Comparison of ENCODE assay signal across 9 mouse cellular contexts in the genomic region with DNA sequence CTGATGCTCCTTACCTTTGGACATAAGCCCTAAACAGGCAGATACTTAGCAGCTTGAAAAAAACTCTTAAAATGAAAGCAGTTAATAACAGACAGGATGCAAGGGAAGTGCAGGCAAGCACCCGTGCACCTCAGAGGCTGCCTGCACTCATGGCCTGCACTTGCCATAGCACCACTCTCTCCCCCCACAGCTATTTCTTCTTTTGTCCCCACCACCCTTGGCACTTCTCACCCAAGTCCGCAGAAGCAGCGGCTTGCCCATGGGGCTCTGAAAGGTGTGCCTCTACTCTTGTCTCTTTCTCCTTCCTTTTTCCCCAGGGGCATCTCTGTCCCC. TPM values are rescaled to one million over a fixed set of nuclear protein-coding genes. Genes with fewer than 3 reads are reported as not detected.
DNase-seq lines count a peak whose midpoint lies in the region; ATAC-seq lines count a peak whose summit lies in the region.
"Had no signal": no experiment of that assay in that cellular context is flagged by ENCODE, and none has a peak within 500 bp of the region (broad histone marks: within the 10 kb centered on the region; RNA-seq: fewer than 3 reads in every experiment).

No protein-coding gene starts in this region.

- peak overlapping the region; percentile 53 for H3K4me2 ChIP-seq in kidney, embryonic 16.5 days (replicated peaks; ENCODE audit: low read depth, low read length)
- peak overlapping the region; percentile 68 for H3K4me2 ChIP-seq in embryonic facial prominence, embryonic 14.5 days (ENCODE audit: low read depth, low read length)
- peak overlapping the region; percentile 69 for H3K4me2 ChIP-seq in neural tube, embryonic 12.5 days (replicated peaks)

- peak overlapping the region; percentile 56 for H3K4me3 ChIP-seq in kidney, embryonic 16.5 days (ENCODE audit: low read length)
- H3K4me3 ChIP-seq in embryonic facial prominence, embryonic 14.5 days (ENCODE audit: low read depth, low read length) = peak overlapping the region; percentile 58
- peak overlapping the region; percentile 65 for H3K4me3 ChIP-seq in limb, embryonic 10.5 days
- H3K4me3 ChIP-seq in neural tube, embryonic 12.5 days = peak overlapping the region; percentile 58

- H3K36me3 ChIP-seq in kidney, embryonic 16.5 days (ENCODE audit: insufficient read depth, low read length) = no peaks in the 10 kb centered on the region
- H3K36me3 ChIP-seq in embryonic facial prominence, embryonic 14.5 days (ENCODE audit: control insufficient read depth, insufficient read depth, low read length) = no peaks in the 10 kb centered on the region
- no peaks in the 10 kb centered on the region for H3K36me3 ChIP-seq in limb, embryonic 10.5 days
- no peaks in the 10 kb centered on the region for H3K36me3 ChIP-seq in neural tube, embryonic 12.5 days

- H3K27ac ChIP-seq in kidney, embryonic 16.5 days (ENCODE audit: low read length) = peak overlapping the region; percentile 76
- H3K27ac ChIP-seq in embryonic facial prominence, embryonic 14.5 days (replicated peaks; ENCODE audit: low read depth, low read length) = no peak overlapping the region
- peak overlapping the region; percentile 89 for H3K27ac ChIP-seq in limb, embryonic 10.5 days
- H3K27ac ChIP-seq in neural tube, embryonic 12.5 days = no peak overlapping the region

- WGBS in kidney, embryonic 16.5 days = 25% methylated on average over 3 of the region's 3 CpGs
- 39% methylated on average over 3 of the region's 3 CpGs for WGBS in embryonic facial prominence, embryonic 14.5 days
- 33% methylated on average over 3 of the region's 3 CpGs for WGBS in limb, embryonic 10.5 days
- 23% methylated on average over 3 of the region's 3 CpGs for WGBS in neural tube, embryonic 12.5 days

- H3K27me3 ChIP-seq in kidney, embryonic 16.5 days (ENCODE audit: insufficient read depth, low read length) = no peaks in the 10 kb centered on the region
- H3K27me3 ChIP-seq in embryonic facial prominence, embryonic 14.5 days (replicated peaks; ENCODE audit: control insufficient read depth, insufficient read depth, low read length) = no peaks in the 10 kb centered on the region
- H3K27me3 ChIP-seq in limb, embryonic 10.5 days (ENCODE audit: low read depth, poor library complexity, severe bottlenecking) = no peaks in the 10 kb centered on the region
- no peaks in the 10 kb centered on the region for H3K27me3 ChIP-seq in neural tube, embryonic 12.5 days (replicated peaks)

- no peak for DNase-seq in kidney, adult 9 months
- DNase-seq in embryonic facial prominence, embryonic 14.5 days (ENCODE audit: low spot score) = no peak
- DNase-seq in limb, embryonic 10.5 days (ENCODE audit: low spot score) = no peak
- DNase-seq in Muller cell, postnatal 12 days (ENCODE audit: inconsistent ontology term) = no peak
- DNase-seq in thymus, postnatal 4 days = no peak
- DNase-seq in left cerebral cortex, postnatal 25 days (ENCODE audit: low spot score in 2 of 2) = no peak

- intact Hi-C loops in left cerebral cortex, postnatal 25 days (cut with DNase I) = no loop called here

- ATAC-seq in kidney, embryonic 16.5 days (ENCODE audit: low FRiP score, low TSS enrichment) = peak; percentile 68; the same call in 1 of the 2 replicates
- no peak for ATAC-seq in embryonic facial prominence, embryonic 14.5 days (ENCODE audit: low read depth)
- peak; percentile 50 for ATAC-seq in neural tube, embryonic 12.5 days (ENCODE audit: low FRiP score, low read depth)

- peak overlapping the region; percentile 63 for H3K9ac ChIP-seq in kidney, embryonic 16.5 days (replicated peaks; ENCODE audit: low read length)
- H3K9ac ChIP-seq in embryonic facial prominence, embryonic 14.5 days (ENCODE audit: low read depth, low read length) = peak overlapping the region; percentile 68
- H3K9ac ChIP-seq in neural tube, embryonic 12.5 days = peak overlapping the region; percentile 60

- H3K9me3 ChIP-seq in kidney, embryonic 16.5 days (ENCODE audit: low read length) = peaks cover 3% of the 10 kb centered on the region; the same call in 1 of the 2 replicates
- no peaks in the 10 kb centered on the region for H3K9me3 ChIP-seq in embryonic facial prominence, embryonic 14.5 days (ENCODE audit: control insufficient read depth, low read length)
- H3K9me3 ChIP-seq in limb, embryonic 10.5 days (replicated peaks) = 0 out of 2 replicates have a peak, but pooled peaks cover 2% of the 10 kb centered on the region
- H3K9me3 ChIP-seq in neural tube, embryonic 12.5 days = peaks cover 16% of the 10 kb centered on the region; the same call in 1 of the 2 replicates

- no peaks in the 10 kb centered on the region for H3K4me1 ChIP-seq in kidney, embryonic 16.5 days (ENCODE audit: insufficient read depth, low read length)
- H3K4me1 ChIP-seq in embryonic facial prominence, embryonic 14.5 days (ENCODE audit: control insufficient read depth, insufficient read depth, low read length) = no peaks in the 10 kb centered on the region
- H3K4me1 ChIP-seq in limb, embryonic 10.5 days = no peaks in the 10 kb centered on the region
- H3K4me1 ChIP-seq in neural tube, embryonic 12.5 days = no peaks in the 10 kb centered on the region

RNA-seq across cellular contexts. Expression of a gene that starts 34.0 kb away (rescaled TPM):
- 1.0 and 2.1 TPM in 2 replicates for polyA plus RNA-seq in kidney, embryonic 16.5 days (2015; fragmentation: Nextera tagmentation; extraction: Ambion mirVana)
- polyA plus RNA-seq in embryonic facial prominence, embryonic 14.5 days (2014; fragmentation: Nextera tagmentation; extraction: Ambion mirVana) = 0.31 TPM in 1 of 2 replicates, not detected in the other
- polyA plus RNA-seq in limb, embryonic 10.5 days (2016; fragmentation: Nextera tagmentation; extraction: Ambion mirVana) = not detected in 2 replicates
- polyA plus RNA-seq in neural tube, embryonic 12.5 days (2016; fragmentation: Nextera tagmentation; extraction: Ambion mirVana) = not detected in 2 replicates
- not detected for total RNA-seq in left cerebral cortex, postnatal 25 days (2021)
- total RNA-seq: gastrocnemius, adult 18-20 months had no signal

Comparison
In these comparisons a context has a peak if more than half of its experiments do, and no peak if none do; other contexts are left out.
1. H3K27ac ChIP-seq: peak in kidney, embryonic 16.5 days (single experiment) and limb, embryonic 10.5 days (single experiment); none in embryonic facial prominence, embryonic 14.5 days (single experiment) and neural tube, embryonic 12.5 days (single experiment).
2. Peak in every context shown above with its lines, with median percentiles within 50 percentile points of each other: H3K4me2 ChIP-seq, H3K4me3 ChIP-seq and H3K9ac ChIP-seq.